Mouse (Mus musculus): ENCODE measurements around the gene Ccdc47. TPM values are rescaled to one million over a fixed set of nuclear protein-coding genes. Genes with fewer than 3 reads are reported as not detected.

Gene Ccdc47
- polyA plus RNA-seq, 1 experiment from 2014 or later = 85.0 TPM

DNA sequence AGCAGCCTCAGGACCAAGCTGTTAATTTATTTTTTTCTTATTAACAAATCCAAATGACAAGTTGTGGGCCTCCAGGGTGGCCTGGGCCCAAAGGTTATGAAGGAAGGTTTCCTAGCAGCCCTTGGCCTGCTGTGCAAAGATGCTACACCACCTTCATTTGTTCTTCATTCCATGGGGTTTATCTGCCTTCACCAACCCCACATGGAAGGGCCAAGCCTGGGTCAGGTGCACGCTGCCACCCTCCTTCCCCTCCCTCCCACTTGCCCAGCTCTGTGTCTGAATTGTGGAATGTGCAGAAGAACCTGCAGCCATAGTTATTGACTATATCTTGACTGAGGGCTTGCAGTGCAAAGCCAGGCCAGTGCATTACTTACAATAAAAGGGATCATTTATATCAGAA lies 59.9 kb downstream of the Ccdc47 start:
- Histone ChIP-seq H3K4me1 (peaks cover 32% of the 10 kb centered on the region), H3K27ac (no peak overlapping the region), H3K36me3 (peaks cover 77% of the 10 kb centered on the region), H3K9me3 (no peaks in the 10 kb centered on the region), H3K27me3 (ENCODE audit: insufficient read depth, poor library complexity, severe bottlenecking) (no peaks in the 10 kb centered on the region), H3K4me3 (no peak overlapping the region)
- DNase-seq (ENCODE audit: low spot score) = no peak
- WGBS = 77% methylated on average over 1 of the region's 1 CpGs

DNA sequence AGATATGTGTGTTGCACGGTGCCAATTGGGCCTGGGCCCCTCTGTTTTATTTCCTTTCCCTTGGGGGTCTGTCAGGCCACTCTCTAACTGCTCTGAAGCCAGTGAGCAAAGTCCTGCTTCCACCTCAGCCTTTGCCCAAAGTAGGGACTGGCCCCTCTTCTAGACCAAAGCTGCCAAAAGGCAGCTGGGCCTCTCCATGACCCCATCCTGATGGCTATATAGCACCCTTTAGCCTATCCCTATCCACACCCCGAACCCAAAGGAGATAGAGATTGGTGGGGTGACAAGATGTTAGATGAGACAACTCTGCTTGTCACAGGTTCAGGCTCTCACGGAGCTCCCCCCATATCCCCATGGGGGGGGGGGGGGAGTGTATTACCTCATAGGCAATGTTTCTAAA lies 60.4 kb downstream of the Ccdc47 start:
- Histone ChIP-seq H3K27ac (no peak overlapping the region), H3K9me3 (no peaks in the 10 kb centered on the region), H3K4me1 (peaks cover 27% of the 10 kb centered on the region), H3K4me3 (no peak overlapping the region), H3K27me3 (ENCODE audit: insufficient read depth, poor library complexity, severe bottlenecking) (no peaks in the 10 kb centered on the region), H3K36me3 (peaks cover 82% of the 10 kb centered on the region)
- 67% methylated on average over 3 of the region's 3 CpGs for WGBS
- DNase-seq (ENCODE audit: low spot score) = no peak

DNA sequence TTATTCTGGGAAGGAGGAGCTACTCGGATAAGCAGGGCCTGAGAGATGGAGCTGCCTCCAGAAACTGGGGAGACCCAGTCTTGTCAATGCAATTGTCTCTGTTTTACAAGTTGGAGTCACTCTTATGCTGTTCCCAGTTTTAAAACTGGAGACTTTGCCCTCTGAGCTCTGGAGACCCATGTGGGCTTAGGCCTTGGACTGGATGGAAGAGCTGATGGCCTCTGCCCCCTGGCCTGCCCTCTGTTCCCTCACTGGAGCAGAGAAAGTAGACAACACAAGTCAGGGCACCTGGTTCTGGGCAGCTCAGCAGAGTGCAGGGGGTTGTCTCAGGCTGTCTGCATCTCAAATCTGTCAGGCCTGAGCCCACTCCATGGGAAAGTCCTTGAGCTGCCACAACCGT lies 61.4 kb downstream of the Ccdc47 start:
- H3K9me3 ChIP-seq = no peaks in the 10 kb centered on the region
- 68% methylated on average over 2 of the region's 2 CpGs for WGBS
- no peaks in the 10 kb centered on the region for H3K27me3 ChIP-seq (ENCODE audit: insufficient read depth, poor library complexity, severe bottlenecking)
- H3K4me3 ChIP-seq = no peak overlapping the region
- no peak overlapping the region for H3K27ac ChIP-seq
- peaks cover 92% of the 10 kb centered on the region for H3K36me3 ChIP-seq
- H3K4me1 ChIP-seq = peaks cover 23% of the 10 kb centered on the region
- no peak for DNase-seq (ENCODE audit: low spot score)

DNA sequence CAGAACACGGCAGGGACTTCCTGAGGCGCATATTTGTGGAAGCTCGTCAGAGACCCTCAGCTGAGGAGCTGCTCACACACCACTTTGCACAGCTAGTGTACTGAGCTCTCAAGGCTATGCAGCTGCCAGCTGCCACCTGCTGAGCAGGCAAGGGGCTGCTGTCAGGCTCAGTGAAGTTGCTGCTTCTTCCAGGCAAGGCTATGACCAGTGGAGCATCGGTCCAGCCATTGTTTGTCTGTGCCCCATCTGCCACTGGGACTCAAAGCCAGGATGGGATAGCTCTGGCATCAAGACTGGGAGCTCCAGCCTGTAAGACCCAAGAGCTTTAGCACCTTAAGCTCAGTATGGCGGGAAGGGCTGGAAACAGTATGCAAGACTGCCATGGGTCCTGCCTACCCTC lies 62.1 kb downstream of the Ccdc47 start:
- H3K27me3 ChIP-seq (ENCODE audit: insufficient read depth, poor library complexity, severe bottlenecking) = no peaks in the 10 kb centered on the region
- H3K4me3 ChIP-seq = no peak overlapping the region
- H3K4me1 ChIP-seq = peaks cover 17% of the 10 kb centered on the region
- no peak overlapping the region for H3K27ac ChIP-seq
- WGBS = 74% methylated on average over 5 of the region's 5 CpGs
- H3K9me3 ChIP-seq = no peaks in the 10 kb centered on the region
- peaks cover 98% of the 10 kb centered on the region for H3K36me3 ChIP-seq
- no peak for DNase-seq (ENCODE audit: low spot score)

DNA sequence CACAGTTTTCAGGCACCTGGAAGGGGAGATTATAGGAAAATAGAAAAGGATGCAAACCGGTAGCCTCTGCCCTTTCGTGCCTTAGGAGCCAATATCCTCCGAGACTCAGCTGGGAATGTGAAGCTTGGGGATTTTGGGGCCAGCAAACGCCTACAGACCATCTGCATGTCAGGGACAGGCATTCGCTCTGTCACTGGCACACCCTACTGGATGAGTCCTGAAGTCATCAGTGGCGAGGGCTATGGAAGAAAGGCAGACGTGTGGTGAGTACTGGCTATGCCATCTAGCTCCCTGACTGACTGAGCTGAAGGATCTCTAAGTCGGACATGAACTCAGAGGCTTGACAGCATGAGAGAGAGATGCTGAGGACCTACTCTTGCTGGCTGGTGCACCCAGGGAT lies 64.0 kb downstream of the Ccdc47 start:
- DNase-seq (ENCODE audit: low spot score) = no peak
- Histone ChIP-seq H3K27ac (no peak overlapping the region), H3K4me1 (no peaks in the 10 kb centered on the region), H3K9me3 (no peaks in the 10 kb centered on the region), H3K36me3 (peaks cover 99% of the 10 kb centered on the region), H3K4me3 (no peak overlapping the region), H3K27me3 (ENCODE audit: insufficient read depth, poor library complexity, severe bottlenecking) (no peaks in the 10 kb centered on the region)
- WGBS = 75% methylated on average over 8 of the region's 8 CpGs

DNA sequence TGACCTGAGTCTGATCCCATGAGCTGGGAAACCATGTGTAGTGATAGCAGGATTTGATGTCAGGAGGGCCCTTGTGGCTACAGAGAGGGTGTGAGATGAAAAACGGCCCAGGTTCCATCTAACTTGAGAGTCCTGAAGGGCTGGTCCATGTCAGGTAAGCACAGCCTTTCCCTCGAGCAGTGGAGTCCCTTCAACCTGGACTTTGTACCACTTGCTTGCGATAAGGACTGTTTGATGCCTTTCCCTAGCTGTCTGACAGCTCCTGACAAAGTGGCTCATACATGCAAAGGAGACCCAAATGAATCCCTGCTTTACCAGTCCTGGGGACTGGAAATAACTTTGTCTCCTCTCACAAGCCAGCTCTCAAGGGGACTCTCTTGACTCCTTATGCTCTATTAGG lies 64.9 kb downstream of the Ccdc47 start:
- Histone ChIP-seq H3K27ac (no peak overlapping the region), H3K27me3 (ENCODE audit: insufficient read depth, poor library complexity, severe bottlenecking) (no peaks in the 10 kb centered on the region), H3K9me3 (no peaks in the 10 kb centered on the region), H3K36me3 (peaks cover 97% of the 10 kb centered on the region), H3K4me3 (no peak overlapping the region), H3K4me1 (no peaks in the 10 kb centered on the region)
- WGBS = 81% methylated on average over 3 of the region's 3 CpGs
- no peak for DNase-seq (ENCODE audit: low spot score)

Other genes with a start within 250 kb of the Ccdc47 start
- 0.43 and 0.65 TPM in 2 replicates for gene Ace, start 248.4 kb downstream of the Ccdc47 start, polyA plus RNA-seq (2016; fragmentation: Nextera tagmentation; extraction: Ambion mirVana)
- not detected in 2 replicates for gene Ace3, start 221.7 kb downstream of the Ccdc47 start, polyA plus RNA-seq (2016; fragmentation: Nextera tagmentation; extraction: Ambion mirVana)
- gene Kcnh6, start 208.2 kb downstream of the Ccdc47 start, polyA plus RNA-seq (2016; fragmentation: Nextera tagmentation; extraction: Ambion mirVana) = 0.43 and 0.72 TPM in 2 replicates
- gene Dcaf7, start 179.5 kb downstream of the Ccdc47 start, polyA plus RNA-seq (2016; fragmentation: Nextera tagmentation; extraction: Ambion mirVana) = 60.4 and 69.6 TPM in 2 replicates
- 11.5 and 11.6 TPM in 2 replicates for gene Taco1, start 150.3 kb downstream of the Ccdc47 start, polyA plus RNA-seq (2016; fragmentation: Nextera tagmentation; extraction: Ambion mirVana)
- gene Map3k3, start 131.7 kb downstream of the Ccdc47 start, polyA plus RNA-seq (2016; fragmentation: Nextera tagmentation; extraction: Ambion mirVana) = 24.1 and 25.1 TPM in 2 replicates
- gene Gm10840, start 55.5 kb downstream of the Ccdc47 start, polyA plus RNA-seq (2016; fragmentation: Nextera tagmentation; extraction: Ambion mirVana) = not detected in 2 replicates
- 172 and 261 TPM in 2 replicates for gene Limd2, start 55.5 kb downstream of the Ccdc47 start, polyA plus RNA-seq (2016; fragmentation: Nextera tagmentation; extraction: Ambion mirVana)
- gene Strada, start 14.2 kb downstream of the Ccdc47 start, polyA plus RNA-seq (2016; fragmentation: Nextera tagmentation; extraction: Ambion mirVana) = 26.4 and 27.4 TPM in 2 replicates
- 63.7 and 70.3 TPM in 2 replicates for gene Ddx42, start 582 bp upstream of the Ccdc47 start, polyA plus RNA-seq (2016; fragmentation: Nextera tagmentation; extraction: Ambion mirVana)
- gene Ftsj3, start 39.7 kb upstream of the Ccdc47 start, polyA plus RNA-seq (2016; fragmentation: Nextera tagmentation; extraction: Ambion mirVana) = 55.9 and 71.1 TPM in 2 replicates
- gene Psmc5, start 39.8 kb upstream of the Ccdc47 start, polyA plus RNA-seq (2016; fragmentation: Nextera tagmentation; extraction: Ambion mirVana) = 330 and 386 TPM in 2 replicates
- gene Smarcd2, start 56.6 kb upstream of the Ccdc47 start, polyA plus RNA-seq (2016; fragmentation: Nextera tagmentation; extraction: Ambion mirVana) = 20.9 and 36.2 TPM in 2 replicates
- 0.18 and 0.40 TPM in 2 replicates for gene Tcam1, start 60.3 kb upstream of the Ccdc47 start, polyA plus RNA-seq (2016; fragmentation: Nextera tagmentation; extraction: Ambion mirVana)
- not detected in 2 replicates for gene Gh, start 85.5 kb upstream of the Ccdc47 start, polyA plus RNA-seq (2016; fragmentation: Nextera tagmentation; extraction: Ambion mirVana)
- gene Cd79b, start 98.4 kb upstream of the Ccdc47 start, polyA plus RNA-seq (2016; fragmentation: Nextera tagmentation; extraction: Ambion mirVana) = 0.39 and 0.87 TPM in 2 replicates
- 0.20 and 0.44 TPM in 2 replicates for gene Scn4a, start 136.9 kb upstream of the Ccdc47 start, polyA plus RNA-seq (2016; fragmentation: Nextera tagmentation; extraction: Ambion mirVana)
- gene Prr29, start 149.1 kb upstream of the Ccdc47 start, polyA plus RNA-seq (2016; fragmentation: Nextera tagmentation; extraction: Ambion mirVana) = 0.11 and 0.21 TPM in 2 replicates
- 58.8 and 69.1 TPM in 2 replicates for gene Icam2, start 171.7 kb upstream of the Ccdc47 start, polyA plus RNA-seq (2016; fragmentation: Nextera tagmentation; extraction: Ambion mirVana)